Mouse (Mus musculus) erythroid progenitor cell, adult 5-6 weeks (primary cell): ENCODE results near the gene Btbd35f29. TPM values are rescaled to one million over a fixed set of nuclear protein-coding genes. Genes with fewer than 3 reads are reported as not detected.
"Not testable (repeated sequence)": the region's sequence is repeated elsewhere in the genome, so short reads cannot be mapped to it uniquely, and the experiment has no call there.

Experiments used
- ATAC-seq: replicated peaks from 2 replicates; pipeline ENCODE4 v1.8.0; 2016; ENCODE audit warnings: moderate number of reproducible peaks, mild to moderate bottlenecking, moderate TSS enrichment, inconsistent platforms; ENCODE audit not compliant: poor library complexity, low FRiP score, severe bottlenecking
- total RNA-seq, 2 experiments: library from RNA; stranded (forward) in 1 of 2; stranded (reverse) in 1 of 2; fragments of 150-400 nt in 1 of 2; fragments of 186-747, 209-891 nt in 1 of 2; gene quantifications; 2 replicates each; pipeline versions ENCODE4 v1.2.3 to v1.2.4; 2015 to 2017; ENCODE audit warnings: low replicate concordance in 2 of 2

The Btbd35f29 gene
- total RNA-seq (2015; ENCODE audit: low replicate concordance) (not detected in 2 replicates), total RNA-seq (2017; ENCODE audit: low replicate concordance) (not detected in 2 replicates)

GRCm38 (mm10) chrX:31117374-31117773 lies at the start of gene Btbd35f29:
TSS of gene Btbd35f29 (plus strand) at chrX:31117674.
- ATAC-seq, result not testable (repeated sequence)

- not testable (repeated sequence) for ATAC-seq
Observed at GRCm38 (mm10) chrX:31141416-31141815, 23.9 kb downstream of the Btbd35f29 start.

GRCm38 (mm10) chrX:31145144-31145543 lies 27.7 kb downstream of the Btbd35f29 start:
- ATAC-seq, result not testable (repeated sequence)

GRCm38 (mm10) chrX:31145835-31146234 lies 28.4 kb downstream of the Btbd35f29 start:
- ATAC-seq, result not testable (repeated sequence)

GRCm38 (mm10) chrX:31158534-31159085 lies 41.1 kb downstream of the Btbd35f29 start:
- ATAC-seq, result not testable (repeated sequence)

GRCm38 (mm10) chrX:31159450-31160322 lies 42.2 kb downstream of the Btbd35f29 start:
- not testable (repeated sequence) for ATAC-seq

GRCm38 (mm10) chrX:31160554-31160953 lies 43.1 kb downstream of the Btbd35f29 start:
- not testable (repeated sequence) for ATAC-seq

- not testable (repeated sequence) for ATAC-seq
Observed at GRCm38 (mm10) chrX:31162638-31163037, 45.2 kb downstream of the Btbd35f29 start.

GRCm38 (mm10) chrX:31165193-31165592 lies 47.7 kb downstream of the Btbd35f29 start:
- not testable (repeated sequence) for ATAC-seq

Other genes with a start within 250 kb of the Btbd35f29 start
- not detected in 2 replicates for gene Spin2f, start 136.2 kb downstream of the Btbd35f29 start, total RNA-seq (2015; ENCODE audit: low replicate concordance)
- not detected in 2 replicates for gene Spin2f, start 136.2 kb downstream of the Btbd35f29 start, total RNA-seq (2017; ENCODE audit: low replicate concordance)
- not detected in 2 replicates for gene Btbd35f26, start 218.8 kb downstream of the Btbd35f29 start, total RNA-seq (2015; ENCODE audit: low replicate concordance)
- gene Btbd35f26, start 218.8 kb downstream of the Btbd35f29 start, total RNA-seq (2017; ENCODE audit: low replicate concordance), result not detected in 2 replicates